Mouse (Mus musculus) small intestine, adult 2 months (tissue): ENCODE measurements around the gene Slc4a4.
A peak's percentile ranks its signal among the peaks of the same experiment; 100 is the strongest.

Source experiments
- CTCF ChIP-seq: fragments of 200-500 bp; IDR thresholded peaks from 2 replicates; pipeline ENCODE4 v1.5.1; 2012; ENCODE audit warnings: low read depth, mild to moderate bottlenecking, control low read depth, inconsistent platforms, low read length, moderate library complexity, mixed read lengths; ENCODE audit not compliant: insufficient replicate concordance, insufficient read length; ENCODE audit errors: extremely low read depth
- POLR2A ChIP-seq: fragments of 200-500 bp; IDR thresholded peaks from 2 replicates; pipeline ENCODE4 v1.6.1; 2012; ENCODE audit warnings: low read depth, mild to moderate bottlenecking, control low read depth, inconsistent platforms, low read length, moderate library complexity

DNA sequence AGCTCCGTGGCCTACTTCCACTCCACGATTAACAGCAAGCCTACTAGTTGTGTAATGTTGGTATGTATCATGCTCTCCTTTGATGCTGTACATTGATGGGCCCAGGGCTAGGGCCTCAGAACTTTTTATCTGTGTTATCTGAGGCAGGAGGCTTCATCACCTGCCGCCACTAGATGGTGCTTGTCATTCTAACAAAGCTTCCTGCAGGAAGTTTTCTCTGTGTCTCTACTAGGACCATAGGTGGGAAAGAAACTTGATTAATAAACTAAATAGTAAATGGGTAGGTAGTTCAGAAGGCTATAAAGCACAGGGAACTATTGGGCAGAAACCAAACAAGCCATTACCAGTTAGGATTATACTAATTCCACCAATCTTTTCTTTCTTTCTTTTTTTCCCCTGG is 2.5 kb upstream of the Slc4a4 start:
- TF ChIP-seq POLR2A (no peak), CTCF (peak; percentile 19; the same call in 1 of the 2 replicates)
